Mouse (Mus musculus) urinary bladder, postnatal 10 days (tissue): ENCODE measurements around the gene Ptprd.

ENCODE experiments used
- DNase-seq: peaks from one replicate; pipeline ENCODE4 v3.0.0; 2022; ENCODE audit warnings: low spot score

The Ptprd gene

DNA sequence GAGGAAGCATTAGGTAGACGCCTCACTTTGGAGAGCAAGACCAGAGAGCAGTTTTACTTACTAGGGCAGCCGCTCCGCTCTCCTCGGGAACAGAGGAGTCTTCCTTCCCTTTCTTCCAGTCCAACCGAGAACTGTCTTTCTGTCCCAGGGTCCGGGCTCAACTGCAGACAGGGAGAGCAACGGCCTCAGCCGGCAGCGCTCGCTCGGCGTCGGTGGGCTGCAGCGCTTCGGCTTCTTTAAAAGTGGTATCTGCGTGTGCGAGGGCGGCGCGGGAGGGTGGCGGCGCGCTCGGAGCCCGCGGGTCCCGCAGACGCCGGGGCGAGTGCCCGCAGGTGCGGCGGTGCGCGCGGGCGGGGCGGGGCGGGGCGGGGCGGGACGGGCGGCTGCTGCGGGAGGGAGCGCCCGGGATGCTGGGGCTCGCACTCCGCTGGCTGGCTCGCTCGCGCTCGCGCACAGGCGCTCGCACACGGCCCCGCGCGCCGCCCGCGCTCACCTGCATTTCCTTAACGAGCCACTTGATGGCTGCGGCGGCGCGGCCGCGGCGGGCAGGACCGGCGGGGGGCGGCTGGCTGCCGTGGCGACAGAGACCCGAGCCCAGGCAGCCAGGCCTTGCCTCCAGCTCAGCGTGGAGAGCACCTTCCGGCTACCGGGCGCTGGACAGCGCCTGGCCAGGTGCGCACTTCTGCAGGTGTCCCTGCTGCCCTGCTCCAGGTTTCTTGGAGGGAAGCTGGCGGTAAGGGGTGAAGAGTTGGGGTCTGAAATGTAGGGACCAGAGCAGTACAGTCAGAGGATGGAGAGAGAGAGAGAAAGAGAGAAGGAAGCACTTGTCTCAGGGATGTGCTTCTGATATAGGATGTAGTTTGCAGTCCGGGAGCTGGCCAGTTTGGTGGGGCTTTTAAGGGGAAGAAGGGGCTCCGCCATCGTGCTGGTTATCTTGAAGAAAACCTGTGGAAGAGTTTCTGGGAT, at the start of gene Ptprd:
Ptprd (minus strand) TSS at position 433 of the 966 bp plus-strand sequence.
- DNase-seq = no peak

DNA sequence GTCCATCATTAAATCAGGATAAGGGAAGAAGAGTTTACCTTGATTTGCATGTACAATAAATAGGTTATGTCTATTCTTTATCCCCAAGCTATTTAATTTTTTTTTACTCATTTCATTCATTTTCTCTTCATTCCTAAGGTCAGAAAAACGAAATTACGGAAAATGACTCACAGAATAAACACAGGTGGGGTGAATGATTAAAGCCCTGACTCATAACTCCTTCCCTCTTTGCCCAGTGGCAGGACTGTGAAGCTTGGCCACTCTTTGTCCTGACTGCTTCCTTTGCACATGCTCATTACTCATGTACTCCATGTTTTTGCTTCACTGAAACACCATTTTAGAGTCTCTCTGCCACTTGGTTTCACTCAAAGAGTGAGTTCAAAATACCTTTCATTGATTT, 24.1 kb upstream of the Ptprd start:
- DNase-seq = no peak

GRCm38 (mm10) chr4:78235316-78235715, 23.6 kb upstream of the Ptprd start:
- DNase-seq = no peak

DNA sequence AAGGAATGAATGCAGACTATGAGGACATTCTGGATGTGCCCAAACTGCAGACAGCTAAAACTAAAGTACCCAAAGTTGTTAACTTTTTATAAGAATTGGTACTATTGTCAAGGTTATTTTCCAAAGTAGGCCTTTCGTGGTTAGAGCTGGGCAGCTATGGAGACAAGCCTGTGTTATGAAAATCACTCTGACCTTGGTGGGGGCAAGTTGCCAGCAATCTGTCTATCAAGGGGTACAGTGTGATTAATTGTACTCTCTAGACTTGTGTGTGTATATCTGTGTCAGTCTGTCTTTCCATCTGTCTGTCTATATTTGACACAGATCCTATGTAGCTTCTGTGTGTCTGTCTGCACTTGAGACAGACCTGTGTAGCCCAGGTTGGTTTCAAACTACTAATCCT, 22.9 kb upstream of the Ptprd start:
- no peak for DNase-seq

GRCm38 (mm10) chr4:78213949-78214348, 2.2 kb upstream of the Ptprd start:
- DNase-seq = no peak

DNA sequence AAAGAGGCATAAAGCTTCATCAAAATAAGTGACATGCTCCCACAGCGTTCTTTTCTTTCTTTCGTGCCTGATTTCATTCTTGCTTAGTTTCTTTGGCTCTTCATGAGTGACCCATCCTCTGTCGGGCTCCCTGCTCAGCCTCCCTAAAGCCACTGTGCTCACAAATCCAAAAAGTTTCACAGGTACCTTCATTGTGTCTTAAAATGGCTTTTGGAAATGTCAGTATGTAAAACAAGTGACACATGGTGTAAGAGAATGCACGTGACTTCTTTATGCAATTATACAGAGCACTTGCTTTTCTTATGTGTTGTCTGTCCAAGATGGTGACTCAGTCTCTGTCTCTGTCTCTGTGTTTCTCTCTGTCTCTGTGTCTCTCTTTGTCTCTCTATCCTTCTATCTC, 1.2 kb upstream of the Ptprd start:
- DNase-seq = no peak

GRCm38 (mm10) chr4:78210878-78211528, 758 bp downstream of the Ptprd start:
- no peak for DNase-seq

- DNase-seq = no peak
Measured at GRCm38 (mm10) chr4:78205018-78205417, 6.7 kb downstream of the Ptprd start.

DNA sequence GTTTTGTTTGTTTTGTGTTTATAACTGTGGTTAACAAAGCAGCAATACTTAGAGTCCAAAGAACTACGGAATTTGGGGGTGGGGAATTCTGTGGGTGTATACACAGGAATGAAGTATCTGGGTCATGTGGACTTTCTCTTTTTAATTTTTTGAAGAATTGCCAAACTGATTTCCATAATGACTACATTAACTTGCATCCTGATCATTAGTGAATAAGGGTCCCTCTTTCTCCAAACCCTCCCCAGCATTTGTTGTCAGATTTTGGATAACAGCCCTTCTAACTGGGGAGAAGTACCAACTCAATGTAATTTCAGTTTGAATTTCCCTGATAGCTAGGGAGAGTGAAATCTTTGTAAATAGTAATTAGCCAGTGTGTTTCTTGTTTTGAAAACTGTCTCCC, 43.3 kb downstream of the Ptprd start:
- no peak for DNase-seq

GRCm38 (mm10) chr4:78160451-78160850, 51.3 kb downstream of the Ptprd start:
- no peak for DNase-seq

GRCm38 (mm10) chr4:78150561-78150960, 61.2 kb downstream of the Ptprd start:
- DNase-seq = no peak

DNA sequence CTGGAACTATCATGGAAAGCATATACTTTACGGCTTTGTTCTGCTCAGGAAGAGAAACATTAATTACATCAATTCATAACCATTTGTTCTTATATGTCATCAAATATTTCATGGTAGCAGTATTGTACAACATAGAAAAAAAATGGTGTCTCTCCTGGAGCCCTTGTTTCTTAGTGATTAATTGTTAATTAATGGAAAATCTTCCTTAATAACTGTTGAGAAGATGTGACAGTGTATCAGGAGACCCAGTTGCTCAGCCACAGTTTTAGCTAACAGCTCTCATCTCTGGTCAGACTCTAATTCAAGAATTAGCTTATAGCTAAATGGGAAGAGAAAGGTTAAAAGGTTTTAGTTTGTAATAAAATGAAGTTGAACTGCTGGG, 69.0 kb downstream of the Ptprd start:
- no peak for DNase-seq

GRCm38 (mm10) chr4:78142088-78142766, 69.5 kb downstream of the Ptprd start:
- no peak for DNase-seq

- DNase-seq = no peak
Measured at GRCm38 (mm10) chr4:78110898-78111297, 100.9 kb downstream of the Ptprd start.

- no peak for DNase-seq
Measured at GRCm38 (mm10) chr4:78097526-78097925, 114.2 kb downstream of the Ptprd start.

DNA sequence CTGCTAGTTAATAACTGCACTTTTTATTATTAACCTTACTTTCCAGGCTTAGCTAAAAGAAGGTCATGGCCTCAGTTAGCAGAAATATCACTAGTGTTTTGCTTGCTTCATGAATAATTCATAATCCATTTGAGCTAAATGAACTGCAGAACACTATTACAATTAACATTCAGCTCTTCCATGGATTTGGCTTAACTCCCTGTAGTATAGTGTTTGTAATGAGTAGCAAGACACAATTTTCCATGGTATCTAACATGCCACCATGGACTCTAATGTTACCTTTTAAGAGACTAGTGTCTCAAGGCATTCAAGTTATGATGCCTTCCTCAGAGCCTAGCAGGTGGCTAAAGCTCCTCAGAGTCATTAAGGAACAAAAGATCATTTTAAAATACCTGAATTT, 129.0 kb downstream of the Ptprd start:
- no peak for DNase-seq

- no peak for DNase-seq
Measured at GRCm38 (mm10) chr4:78077499-78077898, 134.3 kb downstream of the Ptprd start.

- DNase-seq = no peak
Measured at GRCm38 (mm10) chr4:78077087-78077486, 134.7 kb downstream of the Ptprd start.

DNA sequence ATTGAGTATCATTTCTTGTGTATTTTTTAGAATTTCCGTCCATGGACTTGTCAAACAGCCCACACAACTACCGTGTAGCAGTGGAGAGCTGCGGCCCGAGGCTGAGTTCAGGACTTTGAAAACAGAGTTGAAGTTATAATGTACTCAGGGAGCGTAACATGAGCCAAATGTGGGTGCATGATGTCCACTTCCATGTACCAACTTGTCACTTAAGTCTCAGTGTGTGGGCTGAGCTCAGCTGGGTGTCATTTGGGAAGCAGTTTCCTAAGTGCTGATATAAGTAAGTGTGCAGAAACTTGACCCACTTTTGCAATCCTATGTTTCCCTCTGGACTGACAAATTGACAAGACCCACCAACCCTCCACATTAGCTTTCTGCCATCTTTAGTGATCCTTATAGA, 173.4 kb downstream of the Ptprd start:
- no peak for DNase-seq

GRCm38 (mm10) chr4:78002065-78002464, 209.7 kb downstream of the Ptprd start:
- DNase-seq = no peak

GRCm38 (mm10) chr4:77992709-77993108, 219.1 kb downstream of the Ptprd start:
- no peak for DNase-seq

- DNase-seq = no peak
Measured at GRCm38 (mm10) chr4:77982094-77982493, 229.7 kb downstream of the Ptprd start.

- DNase-seq = no peak
Measured at GRCm38 (mm10) chr4:77961711-77962110, 250.1 kb downstream of the Ptprd start.
